Mouse (Mus musculus): ENCODE results near the gene ccdc198. TPM values are rescaled to one million over a fixed set of nuclear protein-coding genes. Genes with fewer than 3 reads are reported as not detected.
"Not testable (repeated sequence)": the region's sequence is repeated elsewhere in the genome, so short reads cannot be mapped to it uniquely, and the experiment has no call there.

The ccdc198 gene
- polyA plus RNA-seq (2015; fragmentation: Nextera tagmentation; extraction: Ambion mirVana), result 0.46 and 1.5 TPM in 2 replicates

- no peak for ATAC-seq
- 50% methylated on average over 5 of the region's 5 CpGs for WGBS (ENCODE audit: insufficient replicate concordance)
- Histone ChIP-seq H3K27ac (ENCODE audit: low read depth) (no peak within 1 kb of the TSS), H3K36me3 (replicated peaks; ENCODE audit: insufficient read depth, low read length) (no peaks in the 10 kb centered on the region), H3K4me3 (ENCODE audit: low read depth, low read length) (no peak within 1 kb of the TSS), H3K4me2 (ENCODE audit: low read depth, low read length) (no peak within 1 kb of the TSS), H3K9ac (replicated peaks) (no peak within 1 kb of the TSS), H3K27me3 (ENCODE audit: insufficient read depth, low read length) (no peaks in the 10 kb centered on the region), H3K9me3 (ENCODE audit: low read length) (no peaks in the 10 kb centered on the region), H3K4me1 (ENCODE audit: insufficient read depth) (no peaks in the 10 kb centered on the region)
- TF ChIP-seq CTCF (IDR thresholded peaks at IDR 0.05; ENCODE audit: low read depth), result no peak
- TF ChIP-seq EP300 (IDR thresholded peaks at IDR 0.05; ENCODE audit: low read depth), result no peak
- DNase-seq, result no peak
Measured at GRCm38 (mm10) chr14:49245126-49245714, at the start of gene ccdc198. TSS of gene ccdc198 (minus strand) at chr14:49245474.

DNA sequence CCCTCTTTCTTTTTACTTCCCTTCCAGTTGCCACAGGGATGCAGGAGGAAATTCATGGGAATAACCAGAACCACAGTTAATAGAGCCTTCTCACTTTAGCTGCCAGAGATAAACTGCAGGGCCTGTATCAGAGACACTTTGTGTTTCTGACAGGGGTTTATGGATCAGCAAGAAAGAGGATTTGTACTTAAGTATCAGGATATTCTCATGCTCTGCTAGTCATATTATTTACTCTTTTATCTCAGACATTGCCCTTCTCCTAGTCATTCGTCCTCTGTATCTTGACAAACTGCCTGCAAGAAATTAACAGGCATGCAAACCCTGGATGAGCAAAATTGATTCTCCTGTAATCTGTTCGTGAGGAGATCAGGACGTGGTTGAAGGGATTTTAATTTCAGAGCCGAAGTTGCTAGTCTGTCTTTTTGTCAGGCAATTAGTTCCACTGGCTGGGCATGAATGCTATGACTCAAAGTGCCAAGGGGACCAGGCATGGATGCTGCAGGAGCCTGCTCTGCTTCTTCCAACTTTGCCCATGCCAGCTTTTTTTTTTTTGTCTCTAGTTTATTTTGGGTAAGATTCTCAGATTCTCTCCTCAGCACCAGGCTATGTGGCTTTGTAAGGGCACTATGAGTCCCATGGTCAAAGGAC is 48.7 kb upstream of the ccdc198 start:
- no peak for DNase-seq
- Histone ChIP-seq H3K4me1 (ENCODE audit: insufficient read depth) (no peaks in the 10 kb centered on the region), H3K9me3 (ENCODE audit: low read length) (no peaks in the 10 kb centered on the region), H3K36me3 (replicated peaks; ENCODE audit: insufficient read depth, low read length) (no peaks in the 10 kb centered on the region), H3K4me2 (ENCODE audit: low read depth, low read length) (no peak overlapping the region), H3K9ac (replicated peaks) (no peak overlapping the region), H3K27me3 (ENCODE audit: insufficient read depth, low read length) (no peaks in the 10 kb centered on the region), H3K4me3 (ENCODE audit: low read depth, low read length) (no peak overlapping the region), H3K27ac (ENCODE audit: low read depth) (no peak overlapping the region)
- WGBS (ENCODE audit: insufficient replicate concordance), result 62% methylated on average over 4 of the region's 4 CpGs
- ATAC-seq, result no peak
- no peak for TF ChIP-seq CTCF (IDR thresholded peaks at IDR 0.05; ENCODE audit: low read depth)
- TF ChIP-seq EP300 (IDR thresholded peaks at IDR 0.05; ENCODE audit: low read depth), result no peak

DNA sequence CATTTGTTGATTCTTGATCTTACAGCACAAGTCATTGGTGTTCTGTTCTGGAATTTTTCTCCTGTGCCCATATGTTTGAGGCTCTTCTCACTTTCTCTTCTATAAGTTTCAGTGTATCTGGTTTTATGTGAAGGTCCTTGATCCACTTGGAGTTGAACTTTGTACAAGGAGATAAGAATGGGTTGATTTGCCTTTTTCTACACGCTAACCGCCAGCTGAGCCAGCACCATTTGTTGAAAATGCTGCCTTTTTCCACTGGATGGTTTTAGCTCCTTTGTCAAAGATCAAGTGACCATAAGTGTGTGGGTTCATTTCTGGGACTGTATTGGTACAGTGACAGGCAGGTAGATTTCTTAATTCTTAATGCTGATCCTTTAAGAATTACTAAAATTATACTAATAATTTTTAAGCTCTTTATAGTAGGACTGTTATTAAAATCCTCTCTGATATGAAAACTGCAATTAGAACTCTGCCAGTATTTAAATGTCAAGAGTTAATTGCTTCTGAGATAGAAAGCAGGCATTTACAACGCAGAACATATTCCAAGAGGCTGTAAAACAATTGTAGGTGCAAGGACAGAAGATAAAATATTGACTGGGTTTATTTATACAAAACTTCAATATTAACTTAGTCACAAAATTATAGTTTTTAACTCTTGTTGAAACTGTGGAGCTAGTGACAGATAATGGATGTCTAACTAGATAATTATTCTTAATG is 44.9 kb upstream of the ccdc198 start:
- TF ChIP-seq EP300 (IDR thresholded peaks at IDR 0.05; ENCODE audit: low read depth), result no peak
- no peak for TF ChIP-seq CTCF (IDR thresholded peaks at IDR 0.05; ENCODE audit: low read depth)
- H3K4me3 ChIP-seq (ENCODE audit: low read depth, low read length), result no peak overlapping the region
- no peaks in the 10 kb centered on the region for H3K4me1 ChIP-seq (ENCODE audit: insufficient read depth)
- H3K36me3 ChIP-seq (replicated peaks; ENCODE audit: insufficient read depth, low read length), result no peaks in the 10 kb centered on the region
- H3K9me3 ChIP-seq (ENCODE audit: low read length), result no peaks in the 10 kb centered on the region
- ATAC-seq, result no peak
- WGBS (ENCODE audit: insufficient replicate concordance), result 75% methylated on average over 3 of the region's 3 CpGs
- no peaks in the 10 kb centered on the region for H3K27me3 ChIP-seq (ENCODE audit: insufficient read depth, low read length)
- no peak overlapping the region for H3K27ac ChIP-seq (ENCODE audit: low read depth)
- no peak overlapping the region for H3K4me2 ChIP-seq (ENCODE audit: low read depth, low read length)
- no peak overlapping the region for H3K9ac ChIP-seq (replicated peaks)
- no peak for DNase-seq

- no peaks in the 10 kb centered on the region for H3K36me3 ChIP-seq (replicated peaks; ENCODE audit: insufficient read depth, low read length)
- H3K9ac ChIP-seq (replicated peaks), result no peak overlapping the region
- no peak overlapping the region for H3K27ac ChIP-seq (ENCODE audit: low read depth)
- no peak overlapping the region for H3K4me3 ChIP-seq (ENCODE audit: low read depth, low read length)
- TF ChIP-seq EP300 (IDR thresholded peaks at IDR 0.05; ENCODE audit: low read depth), result no peak
- TF ChIP-seq CTCF (IDR thresholded peaks at IDR 0.05; ENCODE audit: low read depth), result no peak
- no peak for DNase-seq
- no peaks in the 10 kb centered on the region for H3K9me3 ChIP-seq (ENCODE audit: low read length)
- 69% methylated on average over 7 of the region's 7 CpGs for WGBS (ENCODE audit: insufficient replicate concordance)
- ATAC-seq, result no peak
- no peaks in the 10 kb centered on the region for H3K4me1 ChIP-seq (ENCODE audit: insufficient read depth)
- H3K27me3 ChIP-seq (ENCODE audit: insufficient read depth, low read length), result no peaks in the 10 kb centered on the region
- H3K4me2 ChIP-seq (ENCODE audit: low read depth, low read length), result no peak overlapping the region
Measured at GRCm38 (mm10) chr14:49283784-49284655, 38.7 kb upstream of the ccdc198 start.

DNA sequence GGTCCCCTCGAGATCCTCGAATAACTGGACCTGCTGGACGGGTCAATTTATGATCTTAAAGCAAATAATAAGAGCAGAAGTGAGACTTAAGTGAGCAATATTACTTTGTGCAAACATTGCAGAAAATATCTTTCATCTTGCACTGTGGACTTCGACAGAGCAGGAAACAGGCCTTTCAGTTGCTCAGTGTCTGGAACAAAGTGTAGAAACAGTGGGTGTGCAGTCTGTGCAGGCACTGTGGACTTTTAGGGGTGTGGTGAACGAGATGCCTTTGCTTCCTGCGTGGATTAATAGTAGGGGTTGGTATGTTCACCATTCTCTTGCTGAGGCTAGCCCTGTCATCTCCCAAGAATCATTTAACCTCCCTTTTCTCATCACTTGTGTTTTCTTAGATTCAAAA is 33.6 kb upstream of the ccdc198 start:
- no peak for ATAC-seq
- H3K4me1 ChIP-seq (ENCODE audit: insufficient read depth), result no peaks in the 10 kb centered on the region
- WGBS (ENCODE audit: insufficient replicate concordance), result 62% methylated on average over 6 of the region's 6 CpGs
- H3K4me2 ChIP-seq (ENCODE audit: low read depth, low read length), result no peak overlapping the region
- TF ChIP-seq EP300 (IDR thresholded peaks at IDR 0.05; ENCODE audit: low read depth) (no peak), CTCF (IDR thresholded peaks at IDR 0.05; ENCODE audit: low read depth) (no peak)
- no peak overlapping the region for H3K9ac ChIP-seq (replicated peaks)
- no peaks in the 10 kb centered on the region for H3K36me3 ChIP-seq (replicated peaks; ENCODE audit: insufficient read depth, low read length)
- no peaks in the 10 kb centered on the region for H3K27me3 ChIP-seq (ENCODE audit: insufficient read depth, low read length)
- DNase-seq, result no peak
- no peak overlapping the region for H3K4me3 ChIP-seq (ENCODE audit: low read depth, low read length)
- no peaks in the 10 kb centered on the region for H3K9me3 ChIP-seq (ENCODE audit: low read length)
- no peak overlapping the region for H3K27ac ChIP-seq (ENCODE audit: low read depth)

- not testable (repeated sequence) for ATAC-seq; H3K27me3 ChIP-seq (ENCODE audit: insufficient read depth, low read length); H3K4me2 ChIP-seq (ENCODE audit: low read depth, low read length); H3K4me3 ChIP-seq (ENCODE audit: low read depth, low read length); H3K36me3 ChIP-seq (replicated peaks; ENCODE audit: insufficient read depth, low read length); H3K27ac ChIP-seq (ENCODE audit: low read depth); DNase-seq; H3K4me1 ChIP-seq (ENCODE audit: insufficient read depth); H3K9me3 ChIP-seq (ENCODE audit: low read length); H3K9ac ChIP-seq (replicated peaks)
- 69% methylated on average over 9 of the region's 9 CpGs for WGBS (ENCODE audit: insufficient replicate concordance)
Measured at GRCm38 (mm10) chr14:49278479-49278878, 33.2 kb upstream of the ccdc198 start.

Data from liver, postnatal 0 days (tissue).